Mouse (Mus musculus) erythroblast, embryonic 14.5 days (primary cell): Measurements from ENCODE around the gene Ipo13. TPM values are rescaled to one million over a fixed set of nuclear protein-coding genes. Genes with fewer than 3 reads are reported as not detected.

Experiments
- H3K27me3 ChIP-seq: 2 replicates; pipeline ENCODE4 v1.6.1; 2012; ENCODE audit warnings: inconsistent platforms; ENCODE audit not compliant: control insufficient read depth
- H3K36me3 ChIP-seq: 2 replicates; pipeline ENCODE4 v1.6.1; 2012; ENCODE audit warnings: mild to moderate bottlenecking, inconsistent platforms; ENCODE audit not compliant: control insufficient read depth
- H3K4me1 ChIP-seq: 2 replicates; pipeline ENCODE4 v1.6.1; 2012; ENCODE audit warnings: inconsistent platforms; ENCODE audit not compliant: control insufficient read depth
- H3K4me3 ChIP-seq: replicated peaks from 2 replicates; pipeline ENCODE3; 2012; ENCODE audit warnings: moderate library complexity, mild to moderate bottlenecking, inconsistent platforms
- H3K9me3 ChIP-seq: 2 replicates; pipeline ENCODE4 v1.6.1; 2012; ENCODE audit warnings: low read length, inconsistent platforms, mixed read lengths; ENCODE audit not compliant: control insufficient read depth
- GATA1 ChIP-seq: IDR thresholded peaks from 2 replicates; pipeline ENCODE4 v1.6.1; 2012; ENCODE audit warnings: low read length, inconsistent platforms, mixed read lengths
- TAL1 ChIP-seq: IDR thresholded peaks from 3 replicates; pipeline ENCODE4 v1.6.1; 2012; ENCODE audit warnings: low read length, inconsistent platforms, mixed read lengths
- polyA plus RNA-seq: library from polyadenylated mRNA; stranded (reverse); fragments of >175 nt; gene quantifications from 2 replicates; pipeline ENCODE4 v1.2.3, GENCODE M21; 2012

Ipo13 gene
- polyA plus RNA-seq, 1 experiment = 3.5 TPM

- Histone ChIP-seq H3K4me1 (peaks cover 64% of the 10 kb centered on the region), H3K9me3 (peaks cover 29% of the 10 kb centered on the region), H3K36me3 (peaks cover 31% of the 10 kb centered on the region), H3K27me3 (peaks cover 78% of the 10 kb centered on the region), H3K4me3 (peak overlapping the region; percentile 75)
- TF ChIP-seq GATA1 (peak; percentile 90), TAL1 (peak; percentile 91)
Observed at GRCm38 (mm10) chr4:117928699-117929241, 14.0 kb upstream of the Ipo13 start.

GRCm38 (mm10) chr4:117928234-117928633 is 13.4 kb upstream of the Ipo13 start:
- Histone ChIP-seq H3K27me3 (peaks cover 84% of the 10 kb centered on the region), H3K4me1 (peaks cover 66% of the 10 kb centered on the region), H3K36me3 (peaks cover 31% of the 10 kb centered on the region), H3K4me3 (peak overlapping the region; percentile 75), H3K9me3 (peaks cover 29% of the 10 kb centered on the region)
- TF ChIP-seq GATA1 (no peak), TAL1 (no peak)

GRCm38 (mm10) chr4:117926545-117927482 is 12.0 kb upstream of the Ipo13 start:
- Histone ChIP-seq H3K36me3 (peaks cover 31% of the 10 kb centered on the region), H3K9me3 (peaks cover 29% of the 10 kb centered on the region), H3K4me1 (peaks cover 64% of the 10 kb centered on the region), H3K4me3 (peak overlapping the region; percentile 75), H3K27me3 (peaks cover 95% of the 10 kb centered on the region)
- TF ChIP-seq TAL1 (no peak), GATA1 (no peak)

- Histone ChIP-seq H3K36me3 (peaks cover 31% of the 10 kb centered on the region), H3K9me3 (peaks cover 22% of the 10 kb centered on the region), H3K4me3 (no peak overlapping the region), H3K27me3 (peaks cover 85% of the 10 kb centered on the region), H3K4me1 (peaks cover 61% of the 10 kb centered on the region)
- no peak for TF ChIP-seq TAL1
Observed at GRCm38 (mm10) chr4:117924916-117925315, 10.1 kb upstream of the Ipo13 start.

GRCm38 (mm10) chr4:117923450-117923849 is 8.7 kb upstream of the Ipo13 start:
- Histone ChIP-seq H3K4me3 (no peak overlapping the region), H3K9me3 (peaks cover 18% of the 10 kb centered on the region), H3K4me1 (peaks cover 46% of the 10 kb centered on the region), H3K36me3 (peaks cover 31% of the 10 kb centered on the region), H3K27me3 (peaks cover 71% of the 10 kb centered on the region)
- TF ChIP-seq TAL1 = no peak
- TF ChIP-seq GATA1 = no peak

GRCm38 (mm10) chr4:117921358-117921757 is 6.6 kb upstream of the Ipo13 start:
- TF ChIP-seq TAL1 = no peak
- TF ChIP-seq GATA1 = no peak
- H3K9me3 ChIP-seq = peaks cover 11% of the 10 kb centered on the region
- peaks cover 50% of the 10 kb centered on the region for H3K27me3 ChIP-seq
- H3K4me1 ChIP-seq = peaks cover 41% of the 10 kb centered on the region
- H3K4me3 ChIP-seq = no peak overlapping the region
- peaks cover 14% of the 10 kb centered on the region for H3K36me3 ChIP-seq

- peaks cover 24% of the 10 kb centered on the region for H3K27me3 ChIP-seq
- H3K4me3 ChIP-seq = no peak overlapping the region
- no peak for TF ChIP-seq TAL1
- TF ChIP-seq GATA1 = no peak
- no peaks in the 10 kb centered on the region for H3K9me3 ChIP-seq
- peaks cover 41% of the 10 kb centered on the region for H3K4me1 ChIP-seq
- H3K36me3 ChIP-seq = no peaks in the 10 kb centered on the region
Observed at GRCm38 (mm10) chr4:117918762-117919161, 4.0 kb upstream of the Ipo13 start.

GRCm38 (mm10) chr4:117918261-117918660 is 3.5 kb upstream of the Ipo13 start:
- Histone ChIP-seq H3K36me3 (peaks cover 2% of the 10 kb centered on the region), H3K27me3 (peaks cover 19% of the 10 kb centered on the region), H3K4me1 (peaks cover 43% of the 10 kb centered on the region), H3K9me3 (no peaks in the 10 kb centered on the region), H3K4me3 (no peak overlapping the region)
- no peak for TF ChIP-seq TAL1
- TF ChIP-seq GATA1 = no peak

GRCm38 (mm10) chr4:117917847-117918246 is 3.0 kb upstream of the Ipo13 start:
- TF ChIP-seq TAL1 = no peak
- no peak for TF ChIP-seq GATA1
- H3K27me3 ChIP-seq = peaks cover 15% of the 10 kb centered on the region
- H3K4me3 ChIP-seq = no peak overlapping the region
- peaks cover 6% of the 10 kb centered on the region for H3K36me3 ChIP-seq
- no peaks in the 10 kb centered on the region for H3K9me3 ChIP-seq
- H3K4me1 ChIP-seq = peaks cover 46% of the 10 kb centered on the region
